In genomic region chr11:119630329-119630728, GRCm38 (mm10) we compare ENCODE assay signal across 28 mouse cellular contexts.
"Had no signal": no experiment of that assay in that cellular context is flagged by ENCODE, and none has a peak within 500 bp of the region (broad histone marks: within the 10 kb centered on the region; RNA-seq: fewer than 3 reads in every experiment).

No protein-coding gene starts in this region.

- H3K4me3 ChIP-seq: gastrocnemius, adult 2 months; heart, embryonic 10.5 days; heart, embryonic 12.5 days; heart, embryonic 15.5 days; hindbrain, embryonic 10.5 days; hindbrain, embryonic 12.5 days; intestine, embryonic 15.5 days; layer of hippocampus, adult 2 months; left cerebral cortex, adult 2 months; limb, embryonic 13.5 days; limb, embryonic 15.5 days; liver, embryonic 12.5 days had no signal

- ATAC-seq: hindbrain, embryonic 16.5 days; inflammation-experienced regulatory T-cells, adult 6 months; intestine, embryonic 15.5 days; intestine, postnatal 0 days; liver, embryonic 12.5 days had no signal

- H3K9ac ChIP-seq: heart, embryonic 12.5 days; heart, embryonic 15.5 days; hindbrain, embryonic 12.5 days; hindbrain, embryonic 14.5 days; intestine, embryonic 15.5 days; limb, embryonic 13.5 days; limb, embryonic 15.5 days; liver, embryonic 12.5 days; liver, embryonic 14.5 days had no signal

- H3K27me3 ChIP-seq: heart, embryonic 12.5 days; heart, embryonic 15.5 days; hindbrain, embryonic 12.5 days; intestine, embryonic 15.5 days; limb, embryonic 13.5 days; limb, embryonic 15.5 days; liver, embryonic 12.5 days had no signal

- H3K27ac ChIP-seq: heart, embryonic 10.5 days; heart, embryonic 15.5 days; hindbrain, embryonic 10.5 days; hindbrain, embryonic 12.5 days; hindbrain, embryonic 14.5 days; intestine, embryonic 15.5 days; layer of hippocampus, adult 2 months; left cerebral cortex, adult 2 months; limb, embryonic 13.5 days; limb, embryonic 15.5 days; liver, embryonic 12.5 days; liver, embryonic 14.5 days had no signal

- DNase-seq: gastrocnemius, adult 2 months; gastrocnemius, postnatal 10 days; gastrocnemius, postnatal 25 days; heart, adult 18-20 months; heart, postnatal 14 days; heart, postnatal 4 days; kidney, adult 18-20 months; kidney, adult 8-10 months; kidney, postnatal 10 days; kidney, postnatal 25 days; kidney, postnatal 4 days; left cerebral cortex, postnatal 4 days had no signal

- H3K4me2 ChIP-seq: heart, embryonic 12.5 days; heart, embryonic 15.5 days; hindbrain, embryonic 12.5 days; hindbrain, embryonic 14.5 days; intestine, embryonic 15.5 days; limb, embryonic 13.5 days; limb, embryonic 15.5 days; liver, embryonic 12.5 days had no signal

- H3K9me3 ChIP-seq: heart, embryonic 10.5 days; heart, embryonic 12.5 days; heart, embryonic 15.5 days; hindbrain, embryonic 10.5 days; hindbrain, embryonic 12.5 days; intestine, embryonic 15.5 days; limb, embryonic 13.5 days; limb, embryonic 15.5 days; liver, embryonic 12.5 days had no signal

- H3K36me3 ChIP-seq: heart, embryonic 12.5 days; heart, embryonic 15.5 days; hindbrain, embryonic 12.5 days; intestine, embryonic 15.5 days had no signal

- H3K4me1 ChIP-seq: intestine, embryonic 15.5 days; limb, embryonic 15.5 days had no signal
